Mouse (Mus musculus) hindbrain, embryonic 13.5 days (tissue): ENCODE measurements at regions not wholly inside any gene's neighbourhood (a gene's known extent, or its start where the extent isn't known, plus 50 kb on each side); places are given as distances from the start of the nearest gene placed in this dataset.

Experiments
- ATAC-seq: fragments of 200-750 bp; cut with Nextera tagmentation; 2 replicates; pipeline ENCODE4 v1.8.0; 2017; ENCODE audit warnings: moderate TSS enrichment; ENCODE audit not compliant: low FRiP score
- H3K27ac ChIP-seq: fragments of 300-500 bp; sonication (generic); 2 replicates; pipeline ENCODE4 v1.5.1; 2015; ENCODE audit warnings: inconsistent platforms, mild to moderate bottlenecking, moderate library complexity
- H3K27me3 ChIP-seq: fragments of 300-500 bp; sonication (generic); 2 replicates; pipeline ENCODE4 v1.6.1; 2015; ENCODE audit warnings: mild to moderate bottlenecking, inconsistent platforms
- H3K36me3 ChIP-seq: fragments of 300-500 bp; sonication (generic); 2 replicates; pipeline ENCODE4 v1.6.1; 2015; ENCODE audit warnings: mild to moderate bottlenecking, inconsistent platforms
- H3K4me1 ChIP-seq: fragments of 300-500 bp; sonication (generic); replicated peaks from 2 replicates; pipeline ENCODE4 v1.6.1; 2015; ENCODE audit warnings: inconsistent platforms
- H3K4me2 ChIP-seq: fragments of 300-500 bp; sonication (generic); 2 replicates; pipeline ENCODE4 v1.6.1; 2015; ENCODE audit warnings: inconsistent platforms, mild to moderate bottlenecking, moderate library complexity
- H3K4me3 ChIP-seq: fragments of 300-500 bp; sonication (generic); 2 replicates; pipeline ENCODE4 v1.5.1; 2015; ENCODE audit warnings: mild to moderate bottlenecking, inconsistent platforms
- H3K9ac ChIP-seq: fragments of 300-500 bp; sonication (generic); 2 replicates; pipeline ENCODE4 v1.6.1; 2015; ENCODE audit warnings: mild to moderate bottlenecking, inconsistent platforms
- H3K9me3 ChIP-seq: fragments of 300-500 bp; sonication (generic); 2 replicates; pipeline ENCODE4 v1.6.1; 2016; ENCODE audit warnings: inconsistent platforms
- WGBS: fragments of 180-500 bp; shearing (Covaris S2); methylation state at CpG from one replicate; pipeline ENCODE4 v1.1.7; 2015; 5-methylcytosine and 5-hydroxymethylcytosine counted together

DNA sequence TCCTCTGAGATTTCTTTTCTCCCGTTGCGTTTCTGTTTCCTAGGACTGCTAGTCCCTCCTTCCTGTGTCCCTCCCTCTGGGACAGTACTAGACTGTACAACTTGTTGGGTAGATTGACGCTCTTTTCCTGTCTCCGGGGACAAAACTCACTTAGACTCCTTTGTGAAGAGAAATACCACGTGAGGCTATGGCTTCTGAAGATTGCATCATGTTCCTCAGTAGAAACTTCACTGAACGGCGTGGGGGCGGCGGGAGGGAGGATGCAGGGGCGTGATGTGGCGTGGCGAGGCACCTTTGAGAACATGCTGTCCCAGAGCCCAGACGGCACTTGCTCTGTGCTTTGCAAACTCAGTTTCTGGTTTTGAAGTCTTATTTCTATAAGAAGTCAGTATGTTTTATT lies 78.5 kb downstream of the Spata18 start:
- Histone ChIP-seq H3K9ac (no peak overlapping the region), H3K4me2 (no peak overlapping the region), H3K36me3 (no peaks in the 10 kb centered on the region), H3K27me3 (no peaks in the 10 kb centered on the region), H3K9me3 (no peaks in the 10 kb centered on the region), H3K4me1 (no peaks in the 10 kb centered on the region), H3K4me3 (no peak overlapping the region), H3K27ac (no peak overlapping the region)
- ATAC-seq, result no peak
- 85% methylated on average over 13 of the region's 13 CpGs for WGBS

DNA sequence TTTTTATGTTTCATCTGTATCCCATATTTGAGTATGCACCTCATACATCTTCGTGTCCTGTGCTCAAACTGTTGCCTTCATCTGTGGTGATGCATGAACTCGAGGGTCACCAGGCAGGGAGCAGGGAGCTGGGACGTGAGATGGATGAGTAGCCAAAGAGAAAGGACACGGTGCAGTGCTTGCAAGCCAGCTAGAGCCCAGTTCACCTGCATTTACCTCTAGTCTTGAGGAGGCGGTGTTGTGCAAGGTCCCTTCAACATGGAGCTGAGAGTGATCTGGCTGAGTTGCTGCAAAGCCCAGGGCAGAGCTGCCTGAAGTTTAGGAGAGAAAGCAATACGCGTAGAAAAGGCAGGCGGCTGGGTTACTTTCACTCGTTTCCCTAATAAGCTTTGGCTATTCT lies 80.2 kb downstream of the Spata18 start:
- Histone ChIP-seq H3K9me3 (no peaks in the 10 kb centered on the region), H3K4me3 (no peak overlapping the region), H3K36me3 (no peaks in the 10 kb centered on the region), H3K27me3 (no peaks in the 10 kb centered on the region), H3K4me2 (no peak overlapping the region), H3K27ac (no peak overlapping the region), H3K9ac (no peak overlapping the region), H3K4me1 (no peaks in the 10 kb centered on the region)
- 71% methylated on average over 9 of the region's 9 CpGs for WGBS
- no peak for ATAC-seq

GRCm38 (mm10) chr5:73731991-73732565 lies 80.9 kb downstream of the Spata18 start:
- 62% methylated on average over 9 of the region's 9 CpGs for WGBS

DNA sequence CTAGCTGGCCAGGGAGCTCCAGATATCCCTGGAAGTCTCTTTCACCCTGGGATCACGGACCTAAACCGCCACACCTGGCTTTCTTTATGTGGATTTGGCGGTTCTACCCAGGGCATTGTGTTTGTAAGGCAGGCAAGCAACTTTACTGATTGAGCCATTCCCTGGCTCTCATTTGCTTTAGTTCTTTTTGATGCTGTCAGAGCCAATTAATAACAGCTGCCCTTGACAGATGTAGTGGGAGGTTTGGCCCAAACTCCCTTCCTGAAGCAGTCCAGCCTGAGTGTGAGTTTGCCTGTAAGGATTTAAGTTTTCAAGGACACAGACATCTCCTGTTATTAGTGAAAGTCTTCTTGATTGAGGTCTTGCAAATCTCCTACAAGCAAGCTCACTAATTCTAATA lies 89.6 kb downstream of the Spata18 start:
- Histone ChIP-seq H3K4me1 (no peaks in the 10 kb centered on the region), H3K4me2 (no peak overlapping the region), H3K27me3 (no peaks in the 10 kb centered on the region), H3K4me3 (no peak overlapping the region), H3K27ac (no peak overlapping the region), H3K9ac (no peak overlapping the region), H3K36me3 (no peaks in the 10 kb centered on the region), H3K9me3 (no peaks in the 10 kb centered on the region)
- 77% methylated on average over 3 of the region's 3 CpGs for WGBS
- no peak for ATAC-seq

More at GRCm38 (mm10) chr5:73731991-73732565, 80.9 kb downstream of the Spata18 start:
- no peak for ATAC-seq
- H3K27ac ChIP-seq, result no peak overlapping the region
- H3K9ac ChIP-seq, result no peak overlapping the region
- no peak overlapping the region for H3K4me3 ChIP-seq
- H3K27me3 ChIP-seq, result no peaks in the 10 kb centered on the region
- no peaks in the 10 kb centered on the region for H3K4me1 ChIP-seq
- H3K36me3 ChIP-seq, result no peaks in the 10 kb centered on the region
- H3K4me2 ChIP-seq, result no peak overlapping the region
- H3K9me3 ChIP-seq, result no peaks in the 10 kb centered on the region

DNA sequence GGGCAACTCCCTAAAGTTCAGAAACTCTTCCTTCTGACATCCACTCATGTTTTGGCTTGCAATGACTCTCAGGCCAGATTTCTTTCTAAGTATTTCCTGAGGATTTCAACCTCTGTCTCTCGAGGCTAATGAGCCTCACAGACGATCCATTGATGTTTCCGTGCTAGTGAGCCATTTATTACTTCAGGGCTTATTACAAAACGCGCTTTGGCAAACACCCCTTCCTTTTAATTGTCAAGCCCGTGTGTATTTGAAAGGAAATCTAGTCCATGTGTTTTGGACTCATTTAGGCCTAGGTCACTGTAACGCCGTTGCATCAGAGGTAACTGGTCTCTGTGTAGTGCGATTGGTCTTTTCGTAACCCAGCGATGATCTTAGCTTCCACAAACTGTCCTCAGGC lies 90.3 kb downstream of the Spata18 start:
- Histone ChIP-seq H3K9ac (no peak overlapping the region), H3K9me3 (no peaks in the 10 kb centered on the region), H3K36me3 (no peaks in the 10 kb centered on the region), H3K27me3 (no peaks in the 10 kb centered on the region), H3K4me1 (no peaks in the 10 kb centered on the region), H3K27ac (no peak overlapping the region), H3K4me2 (no peak overlapping the region), H3K4me3 (no peak overlapping the region)
- WGBS, result 83% methylated on average over 11 of the region's 11 CpGs
- ATAC-seq, result no peak

GRCm38 (mm10) chr5:73743953-73744352 lies 92.8 kb downstream of the Spata18 start:
- H3K27ac ChIP-seq, result no peak overlapping the region
- H3K9me3 ChIP-seq, result no peaks in the 10 kb centered on the region
- H3K4me3 ChIP-seq, result no peak overlapping the region
- H3K9ac ChIP-seq, result no peak overlapping the region
- H3K27me3 ChIP-seq, result no peaks in the 10 kb centered on the region
- ATAC-seq, result no peak
- H3K4me1 ChIP-seq, result no peaks in the 10 kb centered on the region
- 97% methylated on average over 1 of the region's 1 CpGs for WGBS
- H3K36me3 ChIP-seq, result no peaks in the 10 kb centered on the region
- no peak overlapping the region for H3K4me2 ChIP-seq

DNA sequence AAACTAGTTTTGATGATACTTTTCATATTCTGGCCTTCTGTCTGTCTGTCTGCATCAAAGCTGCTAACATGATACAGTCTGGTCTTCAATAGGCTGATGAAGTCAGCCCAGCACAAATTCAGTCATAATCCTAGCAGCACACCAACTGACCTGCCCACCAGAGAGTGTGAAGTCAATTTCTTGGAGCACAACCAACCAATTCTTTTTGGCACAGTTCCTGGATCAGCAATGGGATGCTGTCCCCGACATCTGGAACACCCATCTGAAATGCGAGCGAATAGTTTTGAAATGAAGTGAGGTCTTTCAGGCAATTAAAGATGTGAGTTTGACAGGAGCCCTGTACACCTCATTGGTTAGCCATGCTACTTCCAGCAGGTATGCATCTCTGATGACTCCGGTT lies 98.6 kb downstream of the Spata18 start:
- Histone ChIP-seq H3K36me3 (no peaks in the 10 kb centered on the region), H3K4me1 (0 out of 2 replicates have a peak, but pooled peaks cover 4% of the 10 kb centered on the region), H3K4me2 (no peak overlapping the region), H3K9ac (no peak overlapping the region), H3K4me3 (no peak overlapping the region), H3K27ac (no peak overlapping the region), H3K9me3 (no peaks in the 10 kb centered on the region), H3K27me3 (no peaks in the 10 kb centered on the region)
- 76% methylated on average over 4 of the region's 4 CpGs for WGBS
- no peak for ATAC-seq

GRCm38 (mm10) chr5:73752225-73752644 lies 101.1 kb downstream of the Spata18 start:
- ATAC-seq, result no peak
- WGBS, result 78% methylated on average over 10 of the region's 10 CpGs
- H3K27me3 ChIP-seq, result no peaks in the 10 kb centered on the region
- no peaks in the 10 kb centered on the region for H3K36me3 ChIP-seq
- H3K27ac ChIP-seq, result no peak overlapping the region
- 0 out of 2 replicates have a peak, but pooled peaks cover 4% of the 10 kb centered on the region for H3K4me1 ChIP-seq
- H3K9me3 ChIP-seq, result no peaks in the 10 kb centered on the region
- H3K4me2 ChIP-seq, result no peak overlapping the region
- no peak overlapping the region for H3K9ac ChIP-seq
- H3K4me3 ChIP-seq, result no peak overlapping the region

DNA sequence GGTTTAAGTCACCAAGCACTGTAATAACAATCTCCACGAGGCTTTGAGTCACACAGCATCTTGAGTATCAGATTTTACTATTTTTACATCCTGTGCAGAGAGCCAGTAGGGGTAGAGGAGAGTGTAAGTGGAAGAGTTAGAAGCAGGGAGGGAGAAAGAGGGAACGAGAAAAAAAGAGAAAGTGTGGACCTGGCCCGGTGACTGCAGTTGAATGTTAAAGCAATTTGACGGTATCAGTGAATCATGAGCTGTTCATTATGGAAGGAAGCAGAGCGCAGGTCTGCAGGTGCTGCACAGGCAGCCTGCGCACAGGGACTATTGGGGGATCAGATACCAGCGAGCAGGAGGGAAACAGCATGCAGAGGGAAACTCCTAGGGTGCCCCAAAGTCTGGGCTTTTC lies 102.6 kb downstream of the Spata18 start:
- Histone ChIP-seq H3K27me3 (no peaks in the 10 kb centered on the region), H3K9me3 (no peaks in the 10 kb centered on the region), H3K4me3 (no peak overlapping the region), H3K4me1 (0 out of 2 replicates have a peak, but pooled peaks cover 4% of the 10 kb centered on the region), H3K27ac (no peak overlapping the region), H3K9ac (no peak overlapping the region), H3K36me3 (no peaks in the 10 kb centered on the region), H3K4me2 (no peak overlapping the region)
- WGBS, result 64% methylated on average over 7 of the region's 7 CpGs
- no peak for ATAC-seq

DNA sequence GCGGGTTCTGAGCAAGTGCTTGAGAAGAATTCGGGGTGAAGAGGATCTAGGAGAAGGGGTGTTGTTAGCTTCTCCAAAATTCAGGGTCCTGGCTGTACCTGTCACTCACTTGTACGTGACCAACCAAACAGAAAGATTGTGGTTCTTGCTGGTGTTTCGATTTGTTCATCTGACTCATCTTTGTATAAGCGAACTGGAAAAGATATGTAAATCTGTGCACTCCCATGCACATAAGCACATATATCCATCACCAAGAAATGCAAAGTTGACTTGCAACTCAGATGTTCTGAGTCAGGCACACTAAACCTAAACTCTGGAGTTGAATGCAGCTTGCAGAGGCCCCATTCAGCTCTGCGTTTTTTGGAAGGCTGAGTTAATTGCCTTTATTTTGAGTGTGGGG lies 107.4 kb downstream of the Spata18 start:
- Histone ChIP-seq H3K4me3 (no peak overlapping the region), H3K27me3 (no peaks in the 10 kb centered on the region), H3K9ac (no peak overlapping the region), H3K4me2 (no peak overlapping the region), H3K36me3 (no peaks in the 10 kb centered on the region), H3K27ac (no peak overlapping the region), H3K4me1 (0 out of 2 replicates have a peak, but pooled peaks cover 4% of the 10 kb centered on the region), H3K9me3 (no peaks in the 10 kb centered on the region)
- ATAC-seq, result no peak
- 90% methylated on average over 6 of the region's 6 CpGs for WGBS

DNA sequence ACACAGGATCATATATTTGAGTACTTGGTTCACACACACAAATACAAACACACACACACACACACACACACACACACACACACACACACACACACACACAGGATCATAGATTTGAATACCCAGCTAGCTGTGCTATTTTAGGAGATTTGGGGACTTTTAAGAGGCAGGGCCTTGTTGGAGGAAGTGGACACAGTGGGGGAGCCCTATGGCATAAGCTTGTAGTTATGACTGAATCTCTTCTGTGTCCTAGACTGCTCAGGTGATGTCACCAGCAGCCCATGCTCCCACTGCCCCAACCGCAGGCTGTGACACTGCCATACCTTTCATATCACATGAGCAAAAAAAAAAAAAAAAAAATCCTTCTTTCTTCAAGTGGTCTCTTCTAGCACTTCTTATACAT lies 110.1 kb downstream of the Spata18 start:
- H3K4me3 ChIP-seq, result no peak overlapping the region
- 71% methylated on average over 1 of the region's 1 CpGs for WGBS
- no peaks in the 10 kb centered on the region for H3K4me1 ChIP-seq
- no peak overlapping the region for H3K4me2 ChIP-seq
- ATAC-seq, result no peak
- no peaks in the 10 kb centered on the region for H3K36me3 ChIP-seq
- no peaks in the 10 kb centered on the region for H3K27me3 ChIP-seq
- no peak overlapping the region for H3K27ac ChIP-seq
- no peaks in the 10 kb centered on the region for H3K9me3 ChIP-seq
- no peak overlapping the region for H3K9ac ChIP-seq

DNA sequence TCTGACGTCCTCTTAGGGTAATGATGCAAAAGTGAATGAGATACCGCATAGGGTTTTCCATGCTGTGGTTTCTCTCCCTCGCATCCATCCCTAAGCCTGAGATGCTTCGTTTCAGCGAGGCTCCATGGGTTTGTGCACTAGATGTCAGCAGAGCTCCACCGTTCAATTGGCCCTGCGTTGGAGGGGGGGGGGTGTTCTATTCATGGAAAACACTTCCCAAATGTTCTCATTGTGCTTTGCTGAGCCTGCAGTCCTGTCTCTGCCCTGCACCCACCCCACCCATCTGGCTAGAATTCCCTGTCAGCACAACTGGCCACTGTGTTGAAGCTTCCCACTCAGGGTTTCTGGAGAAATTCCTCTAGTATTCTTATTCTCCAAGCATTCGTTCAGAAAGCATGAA lies 110.5 kb downstream of the Spata18 start:
- WGBS, result 22% methylated on average over 8 of the region's 8 CpGs
- Histone ChIP-seq H3K4me1 (no peaks in the 10 kb centered on the region), H3K27ac (no peak overlapping the region), H3K9me3 (no peaks in the 10 kb centered on the region), H3K4me2 (no peak overlapping the region), H3K9ac (no peak overlapping the region), H3K4me3 (no peak overlapping the region), H3K36me3 (no peaks in the 10 kb centered on the region), H3K27me3 (no peaks in the 10 kb centered on the region)
- ATAC-seq, result no peak

GRCm38 (mm10) chr5:73764226-73764625 lies 113.0 kb downstream of the Spata18 start:
- WGBS, result 74% methylated on average over 1 of the region's 1 CpGs
- Histone ChIP-seq H3K4me3 (no peak overlapping the region), H3K9me3 (no peaks in the 10 kb centered on the region), H3K27ac (no peak overlapping the region), H3K4me2 (no peak overlapping the region), H3K27me3 (no peaks in the 10 kb centered on the region), H3K4me1 (no peaks in the 10 kb centered on the region), H3K9ac (no peak overlapping the region), H3K36me3 (no peaks in the 10 kb centered on the region)
- ATAC-seq, result no peak
